Mouse (Mus musculus) layer of hippocampus, adult 18-20 months (tissue): ENCODE results near the gene Mbd6. TPM values are rescaled to one million over a fixed set of nuclear protein-coding genes. Genes with fewer than 3 reads are reported as not detected.

Experiments used
- DNase-seq, 2 experiments: peaks; one replicate each; pipeline ENCODE4 v3.0.0; 2022; ENCODE audit warnings: low spot score in 2 of 2
- total RNA-seq, 2 experiments: library from RNA; stranded (reverse); gene quantifications; 2 replicates each; pipeline ENCODE4 v1.2.3; 2021

The Mbd6 gene
- total RNA-seq, 2 experiments from 2014 or later, result 48.1 to 53.2 TPM

GRCm38 (mm10) chr10:127265727-127266111 is 23.1 kb downstream of the Mbd6 start:
- no peak for DNase-seq

GRCm38 (mm10) chr10:127264971-127265370 is 23.8 kb downstream of the Mbd6 start:
- DNase-seq, result no peak

GRCm38 (mm10) chr10:127264336-127264735 is 24.5 kb downstream of the Mbd6 start:
- DNase-seq, result no peak

- DNase-seq, result no peak
These were observed 25.2 kb downstream of the Mbd6 start for GRCm38 (mm10) chr10:127263631-127264030.

GRCm38 (mm10) chr10:127262548-127263398 is 26.0 kb downstream of the Mbd6 start, which contains the start of gene Kif5a:
Gene Kif5a (minus strand): TSS chr10:127263348.
- DNase-seq, result peak; percentile 72

GRCm38 (mm10) chr10:127261706-127262547 is 26.9 kb downstream of the Mbd6 start:
- no peak for DNase-seq

GRCm38 (mm10) chr10:127258489-127258888 is 30.3 kb downstream of the Mbd6 start:
- no peak for DNase-seq

GRCm38 (mm10) chr10:127257790-127258189 is 31.0 kb downstream of the Mbd6 start:
- DNase-seq, result no peak

GRCm38 (mm10) chr10:127255625-127256345 is 33.0 kb downstream of the Mbd6 start:
- no peak for DNase-seq

- DNase-seq, result no peak
These were observed 38.0 kb downstream of the Mbd6 start for GRCm38 (mm10) chr10:127250810-127251209.

GRCm38 (mm10) chr10:127238241-127238824 is 50.5 kb downstream of the Mbd6 start:
- no peak for DNase-seq

- no peak for DNase-seq
These were observed 52.3 kb downstream of the Mbd6 start for GRCm38 (mm10) chr10:127236541-127236940.

GRCm38 (mm10) chr10:127233141-127233540 is 55.7 kb downstream of the Mbd6 start:
- no peak for DNase-seq

Other genes with a start within 250 kb of the Mbd6 start
- gene Mettl1, start 247.6 kb downstream of the Mbd6 start, total RNA-seq, result 10 to 100 TPM; 11.2 to 12.6 TPM
- under 1 TPM; 0.17 to 0.38 TPM for gene Eef1akmt3, start 247.5 kb downstream of the Mbd6 start, total RNA-seq
- 1 to 10 TPM in 1 of 2 experiments, under 1 TPM in 1; 0.91 to 1.2 TPM for gene Cyp27b1, start 240.8 kb downstream of the Mbd6 start, total RNA-seq
- 10 to 100 TPM; 20.5 to 21.9 TPM for gene March9, start 228.8 kb downstream of the Mbd6 start, total RNA-seq
- gene Cdk4, start 225.5 kb downstream of the Mbd6 start, total RNA-seq, result 10 to 100 TPM; 83.9 to 91.1 TPM
- 10 to 100 TPM; 60.3 to 60.7 TPM for gene Tspan31, start 218.8 kb downstream of the Mbd6 start, total RNA-seq
- gene Agap2, start 213.7 kb downstream of the Mbd6 start, total RNA-seq, result 100 to 1,000 TPM; 807 to 841 TPM
- 100 to 1,000 TPM; 105 to 107 TPM for gene Os9, start 167.9 kb downstream of the Mbd6 start, total RNA-seq
- 100 to 1,000 TPM; 122 to 124 TPM for gene B4galnt1, start 123.8 kb downstream of the Mbd6 start, total RNA-seq
- gene Slc26a10, start 108.4 kb downstream of the Mbd6 start, total RNA-seq, result 10 to 100 TPM; 10.2 to 13.5 TPM
- 100 to 1,000 TPM; 338 to 373 TPM for gene Arhgef25, start 98.9 kb downstream of the Mbd6 start, total RNA-seq
- 100 to 1,000 TPM; 210 to 217 TPM for gene Dtx3, start 93.3 kb downstream of the Mbd6 start, total RNA-seq
- 100 to 1,000 TPM; 103 to 114 TPM for gene Pip4k2c, start 77.4 kb downstream of the Mbd6 start, total RNA-seq
- gene Kif5a, start 25.7 kb downstream of the Mbd6 start, total RNA-seq, result 100 to 1,000 TPM; 839 to 860 TPM
- gene Dctn2, start 22.6 kb downstream of the Mbd6 start, total RNA-seq, result 100 to 1,000 TPM; 253 to 259 TPM
- 10 to 100 TPM; 55.2 to 57.5 TPM for gene Mars, start 22.8 kb upstream of the Mbd6 start, total RNA-seq
- under 1 TPM; 0.84 to 0.92 TPM for gene Arhgap9, start 32.9 kb upstream of the Mbd6 start, total RNA-seq
- 1 to 10 TPM; 1.5 to 2.0 TPM for gene Gli1, start 53.0 kb upstream of the Mbd6 start, total RNA-seq
- not detected for gene Inhbe, start 65.4 kb upstream of the Mbd6 start, total RNA-seq
- not detected for gene Inhbc, start 81.4 kb upstream of the Mbd6 start, total RNA-seq
- 100 to 1,000 TPM; 164 to 167 TPM for gene R3hdm2, start 91.3 kb upstream of the Mbd6 start, total RNA-seq
- gene Stac3, start 212.7 kb upstream of the Mbd6 start, total RNA-seq, result 1 to 10 TPM; 2.4 to 3.5 TPM
- gene Ndufa4l2, start 225.9 kb upstream of the Mbd6 start, total RNA-seq, result 1 to 10 TPM; 3.6 to 3.8 TPM
- 10 to 100 TPM; 24.2 to 25.3 TPM for gene Shmt2, start 233.4 kb upstream of the Mbd6 start, total RNA-seq
- gene Nxph4, start 245.5 kb upstream of the Mbd6 start, total RNA-seq, result 1 to 10 TPM; 1.2 to 1.3 TPM